Mouse (Mus musculus) kidney, adult 11 months (tissue): ENCODE measurements around the gene Slc5a10.
"Not testable (repeated sequence)": the region's sequence is repeated elsewhere in the genome, so short reads cannot be mapped to it uniquely, and the experiment has no call there.

Experiments used
- DNase-seq: peaks from one replicate; pipeline ENCODE4 v3.0.0; 2022

The Slc5a10 gene

GRCm38 (mm10) chr11:61647110-61647910 lies 73.3 kb downstream of the Slc5a10 start:
- DNase-seq = no peak

- DNase-seq = no peak
Measured at GRCm38 (mm10) chr11:61646499-61647039, 74.1 kb downstream of the Slc5a10 start.

GRCm38 (mm10) chr11:61645357-61645857 lies 75.2 kb downstream of the Slc5a10 start:
- DNase-seq = no peak

DNA sequence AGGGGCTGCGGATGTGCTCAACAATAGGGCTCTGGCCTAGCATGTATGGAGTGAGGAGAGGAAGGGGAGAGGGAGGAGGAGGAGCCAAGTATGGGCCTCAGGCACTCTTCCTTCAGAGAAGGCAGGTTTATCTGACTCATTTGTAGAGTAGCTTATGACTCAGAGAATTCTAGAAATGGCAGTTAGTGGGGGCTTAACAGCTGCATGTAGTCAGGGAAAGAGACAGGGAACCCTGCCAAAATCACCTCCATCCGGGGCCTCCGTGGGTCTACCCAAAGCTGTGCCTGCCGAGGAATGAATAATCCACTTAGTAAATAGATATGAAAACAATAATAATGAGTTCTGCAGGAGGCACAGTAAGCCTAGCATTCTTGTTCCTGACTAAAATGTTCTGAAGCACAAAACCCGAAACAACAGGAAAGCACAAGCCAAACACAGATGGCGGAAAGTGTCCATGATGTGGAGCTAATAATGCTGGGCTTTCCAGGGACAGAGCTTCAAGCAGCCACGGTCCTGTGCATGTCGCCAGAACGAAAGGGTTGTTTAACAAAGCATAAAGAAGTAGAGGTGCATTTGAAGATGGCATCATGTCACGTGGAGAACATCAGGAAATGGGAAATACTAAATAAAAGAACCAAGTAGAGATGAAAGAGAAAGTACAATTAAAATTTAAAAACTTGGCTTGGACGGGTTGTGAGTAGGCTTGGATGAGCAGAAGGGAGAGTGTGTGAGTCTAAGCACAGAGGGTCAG lies 75.9 kb downstream of the Slc5a10 start:
- DNase-seq = no peak

- no peak for DNase-seq
Measured at GRCm38 (mm10) chr11:61643184-61643961, 77.3 kb downstream of the Slc5a10 start.

- no peak for DNase-seq
Measured at GRCm38 (mm10) chr11:61642106-61642505, 78.5 kb downstream of the Slc5a10 start.

- DNase-seq = not testable (repeated sequence)
Measured at GRCm38 (mm10) chr11:61640585-61640984, 80.0 kb downstream of the Slc5a10 start.

DNA sequence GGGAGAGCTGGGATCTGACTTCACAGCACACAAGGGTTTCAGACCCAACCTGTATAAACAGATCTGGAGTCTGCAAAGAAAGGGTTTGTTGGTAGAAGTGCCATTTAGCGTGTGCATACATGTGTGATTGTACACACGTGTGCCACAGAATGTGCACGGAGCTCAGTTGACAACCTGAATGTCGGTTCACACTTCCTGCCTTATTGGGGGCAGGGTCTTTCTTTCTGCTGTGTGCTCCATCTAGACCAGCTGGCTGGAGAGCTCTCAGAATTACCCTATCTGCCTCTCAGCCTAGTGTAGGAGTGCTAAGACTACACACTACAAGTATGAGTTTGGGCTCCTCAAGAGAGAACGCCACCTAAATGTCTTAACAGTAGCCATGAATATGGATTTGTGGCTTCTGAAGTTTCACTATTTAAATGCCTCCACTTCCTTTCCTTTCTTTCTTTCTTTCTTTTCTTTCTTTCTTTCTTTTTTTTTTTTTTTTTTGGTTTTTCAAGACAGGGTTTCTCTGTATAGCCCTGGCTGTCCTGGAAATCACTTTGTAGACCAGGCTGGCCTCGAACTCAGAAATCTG lies 80.9 kb downstream of the Slc5a10 start:
- DNase-seq = no peak

- DNase-seq = no peak
Measured at GRCm38 (mm10) chr11:61638764-61639536, 81.7 kb downstream of the Slc5a10 start.

DNA sequence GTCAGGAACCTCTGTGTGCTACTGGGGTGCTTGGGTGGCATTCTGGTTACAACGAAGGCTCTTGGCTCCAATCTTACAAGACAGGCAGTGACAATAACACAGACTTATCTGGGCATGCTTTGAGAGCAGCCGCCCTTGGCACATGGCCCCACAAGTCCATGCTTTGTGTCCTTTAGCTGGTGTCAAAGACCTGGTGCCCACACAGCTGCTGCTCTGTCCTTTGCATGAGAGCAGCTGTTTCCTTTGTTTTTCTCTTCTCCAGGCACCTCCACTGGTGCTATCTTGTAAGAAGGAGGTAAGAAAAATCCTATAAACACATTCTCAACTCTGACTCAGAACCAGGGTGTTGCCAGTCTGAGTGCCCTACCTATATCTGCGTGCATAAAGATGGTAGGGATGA lies 82.8 kb downstream of the Slc5a10 start:
- DNase-seq = no peak

DNA sequence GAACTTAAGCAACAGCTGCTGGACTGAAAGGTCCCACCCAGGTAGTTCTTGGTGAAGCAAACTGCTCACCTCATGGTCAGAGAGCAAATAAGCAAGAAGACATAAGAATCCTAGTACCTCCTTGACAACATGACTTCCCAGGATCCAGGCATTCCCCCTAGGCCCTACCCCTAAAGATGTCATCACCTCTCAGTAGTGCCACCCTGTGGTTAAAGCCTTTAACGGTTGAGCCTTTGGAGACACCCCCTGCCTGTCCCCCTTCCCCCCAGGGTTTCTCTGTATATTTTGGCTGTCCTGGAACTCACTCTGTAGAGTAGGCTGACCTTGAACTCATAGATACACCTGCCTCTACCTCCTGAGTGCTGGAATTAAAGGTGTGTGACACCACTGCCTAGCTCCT lies 83.2 kb downstream of the Slc5a10 start:
- no peak for DNase-seq

DNA sequence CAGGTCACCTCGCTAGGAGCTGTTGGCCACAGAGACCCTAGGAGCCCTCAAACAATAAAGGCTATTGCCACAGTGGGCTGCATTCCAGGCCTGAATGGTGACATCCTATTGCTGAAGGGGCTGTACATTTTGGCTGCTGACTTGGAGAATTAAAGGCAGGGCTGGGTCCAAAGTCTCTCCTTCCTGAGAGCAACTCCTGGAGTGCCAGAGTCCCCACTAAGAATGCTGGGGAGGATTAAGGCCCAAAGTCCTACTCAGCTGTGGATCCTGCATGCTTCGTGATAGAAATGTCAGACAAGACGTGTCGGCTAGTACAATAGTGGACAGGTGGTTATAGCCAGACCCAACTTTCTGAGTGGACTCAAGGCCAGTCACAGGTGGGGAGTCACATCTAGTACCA lies 84.3 kb downstream of the Slc5a10 start:
- peak; percentile 49 for DNase-seq

DNA sequence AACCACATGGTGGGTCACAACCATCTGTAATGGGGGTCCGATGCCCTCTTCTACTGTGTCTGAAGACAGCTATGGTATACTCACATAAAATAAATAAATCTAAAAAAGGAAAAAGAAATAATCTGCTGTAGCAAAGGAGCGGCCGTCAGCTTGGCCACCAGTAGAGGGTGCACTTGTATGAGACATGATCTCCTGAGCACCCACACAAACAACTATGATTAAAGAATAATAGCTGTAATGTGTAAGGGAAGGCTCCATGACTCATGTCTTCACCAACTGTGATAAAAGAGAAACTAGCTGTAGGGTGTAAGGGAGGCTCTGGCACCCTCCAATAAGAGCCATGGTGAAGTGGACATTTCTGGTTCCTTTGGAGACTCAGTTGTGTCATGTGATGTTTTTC lies 91.0 kb downstream of the Slc5a10 start:
- DNase-seq = no peak

GRCm38 (mm10) chr11:61626509-61626908 lies 94.1 kb downstream of the Slc5a10 start:
- DNase-seq = no peak

- no peak for DNase-seq
Measured at GRCm38 (mm10) chr11:61625136-61625535, 95.5 kb downstream of the Slc5a10 start.
